Mouse (Mus musculus) hindbrain, embryonic 11.5 days (tissue): ENCODE results near the gene Atxn7l3b. TPM values are rescaled to one million over a fixed set of nuclear protein-coding genes. Genes with fewer than 3 reads are reported as not detected.
A peak's percentile ranks its signal among the peaks of the same experiment; 100 is the strongest.

Experiments used
- ATAC-seq: fragments of 200-750 bp; cut with Nextera tagmentation; 2 replicates; pipeline ENCODE4 v1.8.0; 2017; ENCODE audit warnings: mild to moderate bottlenecking, moderate TSS enrichment, moderate library complexity; ENCODE audit not compliant: low FRiP score
- DNase-seq: peaks from one replicate; pipeline ENCODE4 v3.0.0-alpha.2; 2015; ENCODE audit warnings: low spot score
- H3K27ac ChIP-seq: fragments of 300-500 bp; sonication (generic); 2 replicates; pipeline ENCODE4 v1.5.1; 2014; ENCODE audit warnings: mild to moderate bottlenecking, low read depth, low read length
- H3K27me3 ChIP-seq: fragments of 300-500 bp; sonication (generic); 2 replicates; pipeline ENCODE4 v1.6.1; 2014; ENCODE audit warnings: mild to moderate bottlenecking, low read length, moderate library complexity, mixed read lengths; ENCODE audit not compliant: control insufficient read depth, insufficient read depth
- H3K36me3 ChIP-seq: fragments of 300-500 bp; sonication (generic); 2 replicates; pipeline ENCODE4 v1.6.1; 2014; ENCODE audit warnings: mild to moderate bottlenecking, low read length, moderate library complexity, mixed read lengths; ENCODE audit not compliant: control insufficient read depth, insufficient read depth
- H3K4me1 ChIP-seq: fragments of 300-500 bp; sonication (generic); replicated peaks from 2 replicates; pipeline ENCODE4 v1.6.1; 2014; ENCODE audit warnings: low read length, mixed read lengths; ENCODE audit not compliant: control insufficient read depth, insufficient read depth
- H3K4me2 ChIP-seq: fragments of 300-500 bp; sonication (generic); replicated peaks from 2 replicates; pipeline ENCODE4 v1.6.1; 2014; ENCODE audit warnings: mild to moderate bottlenecking, low read depth, low read length
- H3K4me3 ChIP-seq: fragments of 300-500 bp; sonication (generic); 2 replicates; pipeline ENCODE4 v1.5.1; 2014; ENCODE audit warnings: low read depth, low read length
- H3K9ac ChIP-seq: fragments of 300-500 bp; sonication (generic); 2 replicates; pipeline ENCODE4 v1.6.1; 2014; ENCODE audit warnings: low read depth, low read length
- H3K9me3 ChIP-seq: fragments of 300-500 bp; sonication (generic); 2 replicates; pipeline ENCODE4 v1.6.1; 2016; ENCODE audit warnings: low read length; ENCODE audit not compliant: control insufficient read depth
- WGBS: fragments of 180-500 bp; shearing (Covaris S2); extraction: QIAGEN DNeasy Blood & Tissue Kit; methylation state at CpG from one replicate; pipeline ENCODE4 v1.1.7; 2014; 5-methylcytosine and 5-hydroxymethylcytosine counted together
- polyA plus RNA-seq: library from polyadenylated mRNA; unstranded; fragments of >200 nt; fragmentation: Nextera tagmentation; extraction: Ambion mirVana; gene quantifications from 2 replicates; pipeline ENCODE4 v1.2.1, GENCODE M21; 2014

The Atxn7l3b gene
- polyA plus RNA-seq, 1 experiment from 2014 or later, result 261 TPM

DNA sequence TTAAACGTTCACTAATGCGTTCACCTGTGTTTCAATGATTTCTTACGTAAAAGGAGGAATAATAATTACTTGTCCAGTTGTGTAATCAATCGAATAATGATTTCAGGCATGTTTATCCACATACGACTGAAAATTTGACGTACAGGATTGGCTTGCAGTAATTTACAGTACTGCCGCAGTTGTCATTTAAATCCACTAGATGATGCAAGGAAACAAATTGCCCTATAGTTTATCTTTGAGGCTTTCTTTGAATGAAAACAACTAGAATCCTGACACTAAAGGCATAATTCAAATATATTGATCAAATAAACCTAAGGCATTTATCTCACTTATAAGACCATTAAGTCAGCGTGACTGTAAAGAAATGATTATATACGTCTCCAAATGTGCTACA lies 418 bp upstream of the Atxn7l3b start:
- Histone ChIP-seq H3K4me2 (peak overlapping the region; percentile 61), H3K4me3 (peak overlapping the region; percentile 84; the same call in 1 of the 2 replicates), H3K9ac (peak overlapping the region; percentile 98), H3K27ac (peak overlapping the region; percentile 92; the same call in 1 of the 2 replicates), H3K9me3 (no peaks in the 10 kb centered on the region), H3K36me3 (no peaks in the 10 kb centered on the region), H3K4me1 (no peaks in the 10 kb centered on the region), H3K27me3 (no peaks in the 10 kb centered on the region)
- WGBS, result 47% methylated on average over 9 of the region's 9 CpGs
- ATAC-seq (peak; percentile 50), DNase-seq (peak; percentile 3)

- no peak for ATAC-seq
Observed at GRCm38 (mm10) chr10:112926961-112927360, 1.8 kb downstream of the Atxn7l3b start.

DNA sequence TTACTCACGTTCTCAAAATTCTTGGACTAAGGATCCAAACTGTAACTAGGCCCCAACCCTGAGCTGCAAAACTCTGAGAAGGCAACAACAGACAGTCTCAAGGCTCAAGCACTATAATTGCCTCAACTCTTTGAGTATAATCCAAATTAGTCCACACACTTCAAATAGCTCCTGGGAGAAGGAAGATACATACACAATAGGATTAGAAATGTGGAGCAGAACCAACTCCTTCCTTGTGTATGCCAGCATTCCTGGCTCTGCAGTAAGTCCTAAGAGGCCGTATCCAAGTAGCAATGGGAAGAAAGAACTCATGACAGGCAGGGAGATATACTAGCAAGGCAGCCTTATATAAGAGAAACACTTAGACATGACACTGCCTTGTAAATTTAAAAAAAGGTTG lies 2.5 kb downstream of the Atxn7l3b start:
- Histone ChIP-seq H3K4me2 (0 out of 2 replicates have a peak overlapping the region, but pooled peaks have one; percentile 15), H3K4me1 (no peaks in the 10 kb centered on the region), H3K9me3 (no peaks in the 10 kb centered on the region), H3K4me3 (no peak overlapping the region), H3K36me3 (no peaks in the 10 kb centered on the region), H3K27me3 (no peaks in the 10 kb centered on the region), H3K9ac (no peak overlapping the region), H3K27ac (no peak overlapping the region)
- 93% methylated on average over 2 of the region's 2 CpGs for WGBS
- DNase-seq (no peak), ATAC-seq (no peak)

More at GRCm38 (mm10) chr10:112926961-112927360, 1.8 kb downstream of the Atxn7l3b start:
- no peak for DNase-seq
- Histone ChIP-seq H3K4me2 (peak overlapping the region; percentile 61), H3K4me1 (no peaks in the 10 kb centered on the region), H3K4me3 (peak overlapping the region; percentile 84), H3K9ac (no peak overlapping the region), H3K27ac (no peak overlapping the region), H3K9me3 (no peaks in the 10 kb centered on the region), H3K36me3 (no peaks in the 10 kb centered on the region), H3K27me3 (no peaks in the 10 kb centered on the region)

DNA sequence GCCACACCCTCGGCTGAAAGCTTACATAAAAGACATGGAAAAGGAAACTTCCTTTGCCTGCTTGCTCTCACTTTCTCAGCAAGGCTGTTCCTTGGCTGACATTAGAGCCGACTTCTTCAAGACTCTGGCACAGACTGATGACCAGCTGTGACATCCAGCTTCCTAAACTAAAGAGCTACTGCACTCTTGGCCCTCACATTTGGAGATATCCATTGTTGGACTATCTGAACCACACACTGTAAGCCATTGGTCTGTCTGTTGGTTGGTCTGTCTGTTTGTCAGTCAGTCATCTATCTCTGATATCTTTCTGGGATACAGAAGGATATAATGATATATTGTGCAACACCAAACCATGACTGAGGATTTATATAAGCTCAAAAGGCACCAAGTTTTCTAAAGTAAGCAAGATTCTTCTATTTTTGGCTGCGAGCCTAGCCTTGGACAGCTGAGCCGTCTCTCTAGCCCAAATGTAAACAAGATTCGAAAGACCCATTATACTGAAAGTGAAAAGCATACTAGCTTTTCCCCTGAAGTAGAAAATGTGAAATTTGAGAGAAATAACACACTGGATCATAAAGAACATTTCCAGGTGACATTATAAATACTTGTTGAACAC lies 12.1 kb downstream of the Atxn7l3b start:
- no peak overlapping the region for H3K4me2 ChIP-seq
- no peak overlapping the region for H3K4me3 ChIP-seq
- DNase-seq (no peak), ATAC-seq (no peak)
- WGBS, result 81% methylated on average over 5 of the region's 5 CpGs
- H3K9me3 ChIP-seq, result no peaks in the 10 kb centered on the region
- H3K27me3 ChIP-seq, result no peaks in the 10 kb centered on the region
- no peak overlapping the region for H3K27ac ChIP-seq
- H3K36me3 ChIP-seq, result no peaks in the 10 kb centered on the region
- H3K4me1 ChIP-seq, result no peaks in the 10 kb centered on the region
- H3K9ac ChIP-seq, result no peak overlapping the region

DNA sequence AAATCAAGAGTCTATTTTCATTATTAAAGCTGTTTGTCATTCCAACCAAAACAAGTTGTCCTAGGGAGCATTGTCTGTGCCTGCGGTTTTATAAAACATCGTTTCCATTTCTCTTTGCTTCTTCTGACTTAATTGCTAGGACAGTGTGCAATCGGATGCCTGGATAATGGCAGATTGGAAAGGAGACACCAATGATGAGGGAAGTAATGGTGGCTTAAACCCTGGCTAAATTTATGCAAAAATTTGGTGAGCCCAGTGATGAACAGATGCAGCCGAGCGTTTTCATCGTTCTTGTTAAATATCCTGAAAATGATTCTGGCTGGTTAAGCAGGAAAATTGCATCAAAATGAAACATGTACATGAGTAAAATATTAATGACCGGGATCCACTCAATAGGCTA lies 28.6 kb downstream of the Atxn7l3b start:
- no peak overlapping the region for H3K27ac ChIP-seq
- WGBS, result 83% methylated on average over 7 of the region's 7 CpGs

GRCm38 (mm10) chr10:112899796-112900195 lies 29.0 kb downstream of the Atxn7l3b start:
- no peak overlapping the region for H3K4me3 ChIP-seq
- no peaks in the 10 kb centered on the region for H3K36me3 ChIP-seq
- no peak overlapping the region for H3K4me2 ChIP-seq
- 0 out of 2 replicates have a peak, but pooled peaks have one; percentile 38 for ATAC-seq
- no peaks in the 10 kb centered on the region for H3K9me3 ChIP-seq
- no peaks in the 10 kb centered on the region for H3K27me3 ChIP-seq
- no peaks in the 10 kb centered on the region for H3K4me1 ChIP-seq
- H3K27ac ChIP-seq, result no peak overlapping the region
- no peak for DNase-seq
- 78% methylated on average over 3 of the region's 3 CpGs for WGBS
- H3K9ac ChIP-seq, result no peak overlapping the region

More for the DNA sequence above, 28.6 kb downstream of the Atxn7l3b start:
- Histone ChIP-seq H3K4me3 (no peak overlapping the region), H3K4me1 (no peaks in the 10 kb centered on the region), H3K4me2 (no peak overlapping the region), H3K9me3 (no peaks in the 10 kb centered on the region), H3K27me3 (no peaks in the 10 kb centered on the region), H3K9ac (no peak overlapping the region), H3K36me3 (no peaks in the 10 kb centered on the region)
- ATAC-seq, result 0 out of 2 replicates have a peak, but pooled peaks have one; percentile 17
- no peak for DNase-seq

DNA sequence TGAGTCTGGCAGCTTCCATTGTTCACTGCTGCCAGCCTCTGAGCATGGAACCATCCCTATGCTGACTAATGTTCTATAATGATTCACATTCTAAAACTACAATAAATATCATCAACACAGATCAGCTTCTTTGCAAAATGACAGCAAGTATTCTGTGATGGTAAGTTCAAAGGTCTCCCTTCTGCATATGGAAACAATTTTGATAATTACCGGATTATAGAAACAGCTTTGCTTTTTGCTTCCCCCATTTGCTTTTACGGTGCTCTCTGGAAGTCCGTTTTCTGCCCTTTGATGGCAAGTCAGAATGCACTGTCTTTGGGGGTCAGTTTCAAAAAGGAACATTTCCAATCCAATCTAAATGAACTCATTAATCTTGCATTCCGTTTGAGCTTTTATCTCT lies 32.2 kb downstream of the Atxn7l3b start:
- Histone ChIP-seq H3K36me3 (no peaks in the 10 kb centered on the region), H3K4me2 (no peak overlapping the region), H3K4me3 (no peak overlapping the region), H3K4me1 (no peaks in the 10 kb centered on the region), H3K9ac (no peak overlapping the region), H3K9me3 (no peaks in the 10 kb centered on the region), H3K27me3 (no peaks in the 10 kb centered on the region), H3K27ac (no peak overlapping the region)
- WGBS, result 54% methylated on average over 4 of the region's 4 CpGs
- ATAC-seq (no peak), DNase-seq (no peak)

DNA sequence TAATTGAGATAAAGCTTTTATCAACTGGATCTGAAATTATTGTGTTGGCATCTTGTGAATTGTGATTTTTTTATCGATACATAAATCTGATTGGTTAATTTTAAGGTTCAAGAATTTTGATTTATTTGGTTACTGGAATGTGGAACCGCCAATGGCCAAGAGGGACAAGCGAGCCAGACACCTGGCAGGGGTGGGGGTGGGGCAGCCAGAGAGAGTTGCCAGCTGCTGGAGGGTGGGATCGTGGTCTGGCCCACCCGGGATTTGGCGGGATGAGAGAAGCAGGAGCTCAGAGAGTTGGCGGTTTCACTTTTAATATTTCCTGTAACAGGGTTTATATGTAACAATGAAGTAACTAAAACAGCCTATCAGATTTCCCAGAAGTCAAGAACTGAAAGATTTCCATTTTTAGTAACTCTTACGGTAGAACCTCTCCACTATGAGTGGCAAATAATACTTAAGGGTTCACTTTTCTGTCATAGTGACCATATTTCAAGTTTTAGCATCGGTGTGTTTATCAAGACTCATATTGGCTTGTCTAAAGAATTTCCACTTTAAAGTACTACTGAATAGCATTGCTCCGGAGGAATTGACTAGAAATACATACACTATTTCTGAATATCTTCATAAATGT lies 35.1 kb downstream of the Atxn7l3b start:
- no peak for DNase-seq
- Histone ChIP-seq H3K4me3 (no peak overlapping the region), H3K4me2 (no peak overlapping the region), H3K4me1 (no peaks in the 10 kb centered on the region), H3K9ac (no peak overlapping the region), H3K36me3 (no peaks in the 10 kb centered on the region), H3K27me3 (no peaks in the 10 kb centered on the region), H3K9me3 (no peaks in the 10 kb centered on the region), H3K27ac (no peak overlapping the region)
- 93% methylated on average over 10 of the region's 10 CpGs for WGBS
- ATAC-seq, result no peak

DNA sequence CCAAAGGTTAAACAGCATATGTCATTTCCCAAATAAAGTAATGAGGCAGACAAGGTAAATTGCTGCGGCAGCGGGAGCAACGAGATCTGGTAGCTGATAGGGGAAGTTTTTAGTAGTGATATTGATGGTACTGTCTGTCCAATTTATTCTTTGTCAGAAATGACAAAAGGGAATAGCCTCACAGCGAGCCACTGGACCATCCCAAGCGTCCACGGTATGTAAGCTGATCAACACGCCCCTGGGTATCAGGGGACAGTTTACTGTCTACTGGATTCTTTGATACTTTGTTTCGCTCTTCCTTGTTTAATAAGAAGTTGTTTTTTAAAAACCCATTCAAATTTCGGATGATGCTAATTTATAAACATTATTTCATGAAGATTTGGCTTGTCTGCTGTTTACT lies 44.7 kb downstream of the Atxn7l3b start:
- Histone ChIP-seq H3K9ac (no peak overlapping the region), H3K36me3 (no peaks in the 10 kb centered on the region), H3K4me1 (no peaks in the 10 kb centered on the region), H3K9me3 (no peaks in the 10 kb centered on the region), H3K4me2 (no peak overlapping the region), H3K27ac (no peak overlapping the region), H3K4me3 (no peak overlapping the region), H3K27me3 (no peaks in the 10 kb centered on the region)
- DNase-seq (no peak), ATAC-seq (peak; percentile 52; the same call in 1 of the 2 replicates)
- WGBS, result 72% methylated on average over 9 of the region's 9 CpGs
